Mouse (Mus musculus) myocyte (in vitro differentiated cells): Measurements from ENCODE around the gene Hist1h2ak.

Experiments
- CEBPB ChIP-seq: IDR thresholded peaks from 2 replicates; pipeline ENCODE4 v1.6.1; 2011; ENCODE audit warnings: mild to moderate bottlenecking, moderate library complexity; ENCODE audit not compliant: poor library complexity, insufficient read depth, severe bottlenecking
- E2F4 ChIP-seq: IDR thresholded peaks from one replicate; pipeline ENCODE4 v1.6.1; 2011; ENCODE audit warnings: mild to moderate bottlenecking, control low read depth, moderate library complexity; ENCODE audit not compliant: insufficient read depth
- MAX ChIP-seq: IDR thresholded peaks from one replicate; pipeline ENCODE4 v1.6.1; 2011; ENCODE audit warnings: low read depth, mild to moderate bottlenecking, control low read depth
- MYOD1 ChIP-seq, 3 experiments: IDR thresholded peaks; one replicate each; pipeline ENCODE4 v1.6.1; 2011; ENCODE audit warnings: control low read depth in 2 of 3, low read depth in 2 of 3, mild to moderate bottlenecking in 2 of 3, moderate library complexity in 1 of 3; ENCODE audit not compliant: insufficient read length in 2 of 3, control insufficient read depth in 1 of 3
- MYOG ChIP-seq, 3 experiments: IDR thresholded peaks; one replicate each; pipeline ENCODE4 v1.6.1; 2011; ENCODE audit warnings: control low read depth in 2 of 3, low read depth in 2 of 3, mild to moderate bottlenecking in 2 of 3; ENCODE audit not compliant: insufficient read length in 2 of 3, control insufficient read depth in 1 of 3, insufficient read depth in 1 of 3
- POLR2A ChIP-seq: IDR thresholded peaks from one replicate; pipeline ENCODE4 v1.6.1; 2011; ENCODE audit warnings: low read depth, mild to moderate bottlenecking, control low read depth, moderate library complexity; ENCODE audit not compliant: insufficient read length
- POLR2AphosphoS2 ChIP-seq: IDR thresholded peaks from one replicate; pipeline ENCODE4 v1.6.1; 2011; ENCODE audit warnings: low read depth, control low read depth; ENCODE audit not compliant: insufficient read length
- SRF ChIP-seq: IDR thresholded peaks from one replicate; pipeline ENCODE4 v1.6.1; 2011; ENCODE audit warnings: low read depth; ENCODE audit not compliant: control insufficient read depth, insufficient read length
- TCF12 ChIP-seq: IDR thresholded peaks from one replicate; pipeline ENCODE4 v1.6.1; 2011; ENCODE audit warnings: mild to moderate bottlenecking, control low read depth; ENCODE audit not compliant: poor library complexity, insufficient read depth, severe bottlenecking

DNA sequence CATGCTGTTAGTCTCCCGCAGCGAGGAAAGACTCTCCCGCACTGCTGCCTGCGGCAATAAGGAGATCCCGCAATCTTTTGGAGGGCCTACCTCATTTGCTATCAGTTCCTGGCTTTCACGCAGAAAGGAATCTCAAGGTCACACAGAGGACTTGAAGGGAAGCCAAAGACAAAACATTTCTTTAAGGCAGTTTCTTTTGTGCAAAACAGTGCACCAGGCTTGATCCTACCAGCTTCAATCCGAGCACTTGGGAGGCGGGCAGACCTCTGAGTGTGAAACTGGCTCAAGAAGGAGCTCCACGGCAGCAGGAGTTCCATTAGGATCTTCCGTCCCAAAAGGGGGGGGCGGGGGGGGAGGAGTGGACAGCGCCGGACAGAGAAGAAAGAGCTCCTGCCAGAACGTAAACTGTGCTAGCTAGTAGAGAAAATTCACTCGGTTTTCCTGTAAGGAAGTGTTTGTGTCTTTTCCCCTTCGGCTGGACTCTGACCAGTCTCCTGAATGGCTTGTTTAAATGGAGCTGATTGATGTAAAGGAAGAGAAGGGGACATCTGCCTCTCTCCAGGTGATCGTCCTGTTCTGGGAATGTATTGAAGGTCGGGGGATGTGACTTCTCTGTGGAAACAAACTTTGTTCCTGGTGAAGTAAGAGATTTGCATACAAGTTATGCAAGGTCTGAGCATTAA is 37.1 kb upstream of the Hist1h2ak start:
- TF ChIP-seq POLR2AphosphoS2 (no peak), POLR2A (no peak), TCF12 (no peak), MYOD1 (IDR thresholded peaks at IDR 0.05; ENCODE audit: control insufficient read depth in 1 of 3, insufficient read length in 2 of 3, low read depth in 2 of 3) (no peak), E2F4 (no peak), SRF (no peak), MAX (no peak), MYOG (IDR thresholded peaks at IDR 0.05; ENCODE audit: control insufficient read depth in 1 of 3, insufficient read depth in 1 of 3, insufficient read length in 2 of 3, low read depth in 2 of 3) (no peak), CEBPB (no peak)
